Mouse (Mus musculus): ENCODE data around the gene 1700030K09Rik. TPM values are rescaled to one million over a fixed set of nuclear protein-coding genes. Genes with fewer than 3 reads are reported as not detected.

The 1700030K09Rik gene
- polyA plus RNA-seq (2015; fragmentation: Nextera tagmentation; extraction: Ambion mirVana): 21.4 and 24.5 TPM in 2 replicates

DNA sequence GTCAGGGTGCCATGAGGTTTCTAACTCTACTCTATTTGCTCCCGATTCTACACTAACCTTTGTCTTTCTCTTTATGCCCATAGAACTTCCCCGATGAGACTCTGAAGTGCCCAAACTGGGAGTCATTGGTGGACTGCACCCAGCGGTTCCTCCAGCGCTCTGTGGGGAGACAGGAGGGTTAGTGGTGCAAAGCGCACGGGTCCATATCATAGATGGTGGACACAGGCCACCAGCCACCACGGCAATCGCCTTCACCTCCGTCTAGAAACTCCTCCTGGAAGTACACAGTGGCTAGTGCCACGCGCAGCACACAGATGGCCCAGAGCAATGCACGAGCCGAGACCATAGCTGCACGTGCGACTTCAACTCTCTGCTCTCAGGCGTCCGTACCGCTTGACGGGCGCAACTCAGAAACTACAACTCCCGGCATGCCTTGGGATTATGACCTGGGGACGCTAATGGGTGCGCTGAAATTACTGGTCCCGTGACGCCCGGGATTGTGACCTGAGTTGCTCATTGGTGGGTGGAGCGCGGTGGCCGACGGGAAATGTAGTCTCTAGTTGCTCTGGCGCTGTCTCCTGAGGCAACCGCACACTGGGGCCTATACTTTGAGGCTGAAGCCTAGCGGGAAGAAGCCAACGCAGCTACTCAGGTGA is at the start of gene 1700030K09Rik, which contains the start of gene Calr3:
1700030K09Rik (plus strand) TSS at position 543 of the 656 bp plus-strand sequence.
Calr3 (minus strand) TSS at position 533 of the 656 bp plus-strand sequence.
- Histone ChIP-seq H3K36me3 (ENCODE audit: control insufficient read depth, insufficient read depth) (no peaks in the 10 kb centered on the region), H3K27me3 (replicated peaks; ENCODE audit: control insufficient read depth, insufficient read depth, low read length) (no peaks in the 10 kb centered on the region), H3K27ac (ENCODE audit: low read length) (peak within 1 kb of the TSS; percentile 17; the same call in 1 of the 2 replicates), H3K9ac (replicated peaks; ENCODE audit: low read depth, low read length) (peak within 1 kb of the TSS; percentile 65), H3K4me2 (ENCODE audit: low read length) (peak within 1 kb of the TSS; percentile 63), H3K4me3 (replicated peaks; ENCODE audit: low read length) (peak within 1 kb of the TSS; percentile 46), H3K4me1 (replicated peaks; ENCODE audit: control insufficient read depth, insufficient read depth, low read length) (peaks cover 15% of the 10 kb centered on the region), H3K9me3 (ENCODE audit: control insufficient read depth, low read length) (no peaks in the 10 kb centered on the region)
- 5% methylated on average over 34 of the region's 34 CpGs for WGBS
- peak; percentile 99 for ATAC-seq

DNA sequence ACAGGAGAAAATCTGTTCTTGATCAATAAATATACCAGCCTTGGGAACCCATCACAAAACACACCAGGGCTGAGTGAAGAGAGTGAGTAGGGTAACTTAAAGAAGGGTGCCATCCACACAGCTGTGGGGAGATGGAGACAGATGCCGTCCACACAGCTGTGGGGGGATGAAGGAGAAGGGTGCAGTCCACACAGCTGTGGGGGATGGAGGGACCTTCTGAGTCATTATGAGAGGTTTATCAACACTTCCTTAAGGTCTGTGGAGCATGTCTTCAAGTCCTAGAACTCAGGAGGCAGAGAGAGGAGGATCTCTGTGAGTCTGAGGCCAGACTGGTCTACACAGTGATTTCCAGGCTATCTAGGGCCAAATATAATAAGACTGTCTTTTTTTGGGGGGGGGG is 42.3 kb upstream of the 1700030K09Rik start:
- peak; percentile 29; the same call in 1 of the 2 replicates for ATAC-seq
- no peaks in the 10 kb centered on the region; the same call in 1 of the 2 replicates for H3K4me1 ChIP-seq (replicated peaks; ENCODE audit: control insufficient read depth, insufficient read depth, low read length)
- WGBS: 94% methylated on average over 1 of the region's 1 CpGs

DNA sequence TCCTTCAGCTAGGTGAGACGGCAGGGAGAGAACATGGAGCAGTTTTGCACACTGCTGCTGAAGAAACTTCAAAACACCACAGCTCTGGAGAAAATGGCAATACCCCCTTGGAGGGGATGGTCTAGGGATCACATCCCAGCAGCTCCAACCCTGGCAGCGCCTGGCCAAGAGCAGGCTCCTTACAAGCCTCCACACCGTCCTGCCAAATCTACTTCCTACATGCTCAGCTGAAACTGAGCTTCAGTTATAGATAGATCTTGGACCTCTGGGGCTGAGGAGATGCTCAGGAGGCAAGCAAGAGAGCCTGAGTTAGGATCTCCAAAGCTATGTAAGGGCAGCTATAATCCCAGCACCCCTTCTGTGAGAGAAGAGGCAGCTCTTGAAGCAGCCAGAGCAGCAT is 40.7 kb upstream of the 1700030K09Rik start:
- no peak for ATAC-seq
- WGBS: 98% methylated on average over 3 of the region's 3 CpGs

More for the DNA sequence above, 42.3 kb upstream of the 1700030K09Rik start:
- Histone ChIP-seq H3K4me2 (ENCODE audit: low read length) (no peak overlapping the region), H3K4me3 (replicated peaks; ENCODE audit: low read length) (no peak overlapping the region), H3K27ac (ENCODE audit: low read length) (no peak overlapping the region), H3K9me3 (ENCODE audit: control insufficient read depth, low read length) (no peaks in the 10 kb centered on the region), H3K9ac (replicated peaks; ENCODE audit: low read depth, low read length) (no peak overlapping the region), H3K36me3 (ENCODE audit: control insufficient read depth, insufficient read depth) (peaks cover 2% of the 10 kb centered on the region; the same call in 1 of the 2 replicates), H3K27me3 (replicated peaks; ENCODE audit: control insufficient read depth, insufficient read depth, low read length) (no peaks in the 10 kb centered on the region)

DNA sequence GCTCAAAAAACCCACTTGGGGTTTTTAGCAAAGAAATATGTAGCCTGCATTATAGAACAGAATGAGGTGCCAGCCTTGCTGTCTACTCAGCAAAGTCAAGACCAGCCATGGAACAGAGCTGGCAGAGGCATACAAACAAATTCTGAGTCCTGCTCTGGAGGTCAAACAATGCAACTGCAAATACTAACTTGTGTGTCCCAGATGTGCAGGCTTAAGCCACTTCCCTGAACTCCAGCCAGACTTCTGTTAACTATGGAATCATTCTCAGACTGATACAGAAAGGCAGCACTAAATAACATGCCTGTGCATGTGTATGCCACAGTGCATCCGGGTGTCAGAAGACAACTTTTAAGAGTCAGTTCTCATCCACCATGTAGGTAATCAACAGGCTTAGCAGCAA is 35.8 kb upstream of the 1700030K09Rik start:
- Histone ChIP-seq H3K4me1 (replicated peaks; ENCODE audit: control insufficient read depth, insufficient read depth, low read length) (peaks cover 2% of the 10 kb centered on the region), H3K27ac (ENCODE audit: low read length) (no peak overlapping the region), H3K4me3 (replicated peaks; ENCODE audit: low read length) (no peak overlapping the region), H3K4me2 (ENCODE audit: low read length) (no peak overlapping the region), H3K9ac (replicated peaks; ENCODE audit: low read depth, low read length) (no peak overlapping the region), H3K27me3 (replicated peaks; ENCODE audit: control insufficient read depth, insufficient read depth, low read length) (no peaks in the 10 kb centered on the region), H3K9me3 (ENCODE audit: control insufficient read depth, low read length) (no peaks in the 10 kb centered on the region), H3K36me3 (ENCODE audit: control insufficient read depth, insufficient read depth) (no peaks in the 10 kb centered on the region)
- no peak for ATAC-seq
- 90% methylated on average over 1 of the region's 1 CpGs for WGBS

More for the DNA sequence above, 40.7 kb upstream of the 1700030K09Rik start:
- no peak overlapping the region for H3K27ac ChIP-seq (ENCODE audit: low read length)
- H3K4me2 ChIP-seq (ENCODE audit: low read length): no peak overlapping the region
- no peaks in the 10 kb centered on the region; the same call in 1 of the 2 replicates for H3K4me1 ChIP-seq (replicated peaks; ENCODE audit: control insufficient read depth, insufficient read depth, low read length)
- H3K27me3 ChIP-seq (replicated peaks; ENCODE audit: control insufficient read depth, insufficient read depth, low read length): no peaks in the 10 kb centered on the region
- no peak overlapping the region for H3K4me3 ChIP-seq (replicated peaks; ENCODE audit: low read length)
- H3K9me3 ChIP-seq (ENCODE audit: control insufficient read depth, low read length): no peaks in the 10 kb centered on the region
- no peaks in the 10 kb centered on the region for H3K36me3 ChIP-seq (ENCODE audit: control insufficient read depth, insufficient read depth)
- H3K9ac ChIP-seq (replicated peaks; ENCODE audit: low read depth, low read length): no peak overlapping the region

DNA sequence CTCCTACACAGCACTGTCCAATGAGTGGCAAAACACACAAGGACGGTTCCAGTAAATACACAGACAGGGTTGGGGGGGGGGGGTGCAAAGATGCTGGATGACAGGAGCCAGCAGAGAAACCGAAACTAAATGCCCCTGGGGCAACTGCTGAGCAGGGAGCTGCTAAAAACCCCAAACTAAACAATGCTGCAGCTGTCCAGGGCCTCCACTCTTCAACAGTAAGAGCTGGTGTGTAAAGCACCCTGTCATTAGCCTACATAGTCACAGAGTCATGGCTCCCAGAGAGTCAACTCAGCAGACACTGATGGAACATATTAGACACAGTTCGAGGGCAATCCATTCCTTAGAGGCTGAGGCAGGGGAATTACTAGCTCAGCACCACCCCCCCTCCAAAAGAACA is 34.2 kb upstream of the 1700030K09Rik start:
- Histone ChIP-seq H3K4me3 (replicated peaks; ENCODE audit: low read length) (no peak overlapping the region), H3K27me3 (replicated peaks; ENCODE audit: control insufficient read depth, insufficient read depth, low read length) (no peaks in the 10 kb centered on the region), H3K27ac (ENCODE audit: low read length) (no peak overlapping the region), H3K4me2 (ENCODE audit: low read length) (no peak overlapping the region), H3K9ac (replicated peaks; ENCODE audit: low read depth, low read length) (no peak overlapping the region), H3K4me1 (replicated peaks; ENCODE audit: control insufficient read depth, insufficient read depth, low read length) (peaks cover 2% of the 10 kb centered on the region; the same call in 1 of the 2 replicates), H3K9me3 (ENCODE audit: control insufficient read depth, low read length) (no peaks in the 10 kb centered on the region), H3K36me3 (ENCODE audit: control insufficient read depth, insufficient read depth) (no peaks in the 10 kb centered on the region)
- WGBS: 53% methylated on average over 3 of the region's 3 CpGs
- ATAC-seq: no peak

DNA sequence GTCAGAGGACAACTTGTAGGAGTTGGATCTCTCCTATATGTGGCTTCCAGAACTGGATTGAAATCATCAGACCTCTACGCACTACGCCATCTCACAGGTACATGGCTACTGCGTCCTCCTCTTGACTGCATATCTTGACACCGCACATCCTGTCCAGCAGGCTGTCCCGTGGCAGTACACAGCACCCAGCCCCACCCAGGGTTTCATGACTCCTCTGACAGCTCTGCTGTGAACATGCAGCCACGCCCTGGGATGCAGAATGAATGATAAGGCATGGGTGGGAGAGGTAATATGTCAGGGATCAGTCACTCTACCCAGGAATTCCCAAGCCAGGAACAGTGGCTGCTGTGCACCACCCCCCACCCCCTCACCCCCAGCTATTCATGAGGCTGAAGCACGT is 29.8 kb upstream of the 1700030K09Rik start:
- WGBS: 96% methylated on average over 7 of the region's 7 CpGs
- Histone ChIP-seq H3K27me3 (replicated peaks; ENCODE audit: control insufficient read depth, insufficient read depth, low read length) (no peaks in the 10 kb centered on the region), H3K36me3 (ENCODE audit: control insufficient read depth, insufficient read depth) (no peaks in the 10 kb centered on the region), H3K27ac (ENCODE audit: low read length) (no peak overlapping the region), H3K4me3 (replicated peaks; ENCODE audit: low read length) (no peak overlapping the region), H3K9me3 (ENCODE audit: control insufficient read depth, low read length) (no peaks in the 10 kb centered on the region), H3K4me2 (ENCODE audit: low read length) (no peak overlapping the region), H3K4me1 (replicated peaks; ENCODE audit: control insufficient read depth, insufficient read depth, low read length) (peaks cover 25% of the 10 kb centered on the region), H3K9ac (replicated peaks; ENCODE audit: low read depth, low read length) (no peak overlapping the region)
- ATAC-seq: no peak

DNA sequence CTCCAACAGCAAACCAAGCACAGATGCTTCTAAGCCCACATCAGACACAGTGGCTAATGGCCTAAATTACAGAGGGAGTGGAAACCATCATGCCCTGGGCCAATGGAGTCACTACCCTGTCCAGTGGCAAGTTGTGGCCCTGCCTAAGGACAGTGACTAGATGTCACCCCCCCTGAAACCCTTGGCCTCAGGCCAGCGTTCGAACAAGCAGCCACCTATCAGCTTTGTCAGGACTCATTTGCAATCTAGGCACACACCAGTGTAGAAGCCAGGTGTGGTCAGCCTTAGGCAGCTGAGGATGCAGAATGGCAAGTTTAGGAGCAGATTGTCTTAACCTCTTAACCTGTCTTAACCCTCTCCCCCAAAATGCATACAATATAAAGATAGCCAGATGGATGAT is 28.4 kb upstream of the 1700030K09Rik start:
- no peak overlapping the region for H3K27ac ChIP-seq (ENCODE audit: low read length)
- no peak overlapping the region for H3K9ac ChIP-seq (replicated peaks; ENCODE audit: low read depth, low read length)
- H3K27me3 ChIP-seq (replicated peaks; ENCODE audit: control insufficient read depth, insufficient read depth, low read length): no peaks in the 10 kb centered on the region
- 82% methylated on average over 2 of the region's 2 CpGs for WGBS
- H3K4me3 ChIP-seq (replicated peaks; ENCODE audit: low read length): no peak overlapping the region
- H3K36me3 ChIP-seq (ENCODE audit: control insufficient read depth, insufficient read depth): no peaks in the 10 kb centered on the region
- no peaks in the 10 kb centered on the region for H3K9me3 ChIP-seq (ENCODE audit: control insufficient read depth, low read length)
- peaks cover 36% of the 10 kb centered on the region for H3K4me1 ChIP-seq (replicated peaks; ENCODE audit: control insufficient read depth, insufficient read depth, low read length)
- no peak overlapping the region for H3K4me2 ChIP-seq (ENCODE audit: low read length)
- ATAC-seq: no peak

DNA sequence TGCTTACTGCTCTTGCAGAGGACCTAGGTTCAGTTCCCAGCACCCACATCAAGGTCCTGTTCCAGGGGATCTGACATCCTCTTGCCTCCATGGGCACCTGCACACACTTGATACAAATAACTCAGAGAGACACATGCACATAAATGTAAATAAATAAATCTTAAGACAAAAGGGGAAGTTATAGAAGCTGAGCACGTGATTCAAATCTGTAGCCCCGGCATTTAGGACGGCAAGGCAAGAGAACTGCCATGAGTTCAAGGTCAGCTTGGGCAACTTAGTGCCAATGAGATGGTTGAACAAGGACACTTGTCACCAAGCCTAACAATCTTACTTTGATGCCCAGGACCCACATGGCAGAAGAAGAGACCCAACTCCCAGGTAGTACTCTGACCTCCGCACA is 25.6 kb upstream of the 1700030K09Rik start:
- Histone ChIP-seq H3K4me3 (replicated peaks; ENCODE audit: low read length) (no peak overlapping the region), H3K4me2 (ENCODE audit: low read length) (no peak overlapping the region), H3K27ac (ENCODE audit: low read length) (no peak overlapping the region), H3K9me3 (ENCODE audit: control insufficient read depth, low read length) (no peaks in the 10 kb centered on the region), H3K36me3 (ENCODE audit: control insufficient read depth, insufficient read depth) (no peaks in the 10 kb centered on the region), H3K27me3 (replicated peaks; ENCODE audit: control insufficient read depth, insufficient read depth, low read length) (no peaks in the 10 kb centered on the region), H3K4me1 (replicated peaks; ENCODE audit: control insufficient read depth, insufficient read depth, low read length) (peaks cover 43% of the 10 kb centered on the region), H3K9ac (replicated peaks; ENCODE audit: low read depth, low read length) (no peak overlapping the region)
- 97% methylated on average over 4 of the region's 4 CpGs for WGBS
- ATAC-seq: no peak

DNA sequence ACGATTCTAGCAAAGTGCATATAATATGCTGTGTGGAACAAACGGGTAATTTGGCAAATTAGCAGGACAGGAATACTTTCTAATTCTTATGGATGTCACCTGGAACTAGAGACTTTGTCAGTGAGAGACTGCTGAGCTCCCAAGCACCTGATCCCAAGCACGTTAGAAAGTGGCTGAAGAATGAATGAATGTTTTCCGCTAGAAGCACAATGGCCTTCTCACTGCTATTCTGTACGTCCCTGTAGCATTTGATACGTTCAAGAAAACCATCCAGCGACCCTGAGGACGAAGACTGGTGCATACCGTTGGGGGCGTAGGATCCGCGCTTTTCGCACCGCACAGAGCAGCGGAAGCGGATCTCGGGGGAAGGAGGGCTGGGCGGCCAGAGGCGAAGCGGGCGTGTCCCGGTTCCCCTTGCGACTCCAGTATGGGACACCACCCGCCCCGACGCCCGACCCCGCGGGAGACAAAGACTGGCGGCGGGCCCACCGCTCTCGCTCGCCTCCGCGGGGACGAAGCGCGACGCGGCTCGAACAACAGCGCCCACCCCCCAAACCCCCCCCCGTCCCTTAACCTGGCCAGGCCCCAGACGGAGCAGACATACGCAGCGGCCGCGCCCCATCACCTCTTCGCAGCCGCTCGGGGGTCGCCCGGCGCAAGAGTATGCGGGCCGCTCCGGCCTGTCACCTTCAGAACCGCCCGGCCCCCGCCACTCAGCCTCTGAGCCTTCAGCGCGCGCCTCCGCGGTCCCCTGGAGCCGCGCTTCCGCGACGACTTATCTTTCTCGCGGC is 22.9 kb upstream of the 1700030K09Rik start:
- Histone ChIP-seq H3K36me3 (ENCODE audit: control insufficient read depth, insufficient read depth) (no peaks in the 10 kb centered on the region), H3K4me2 (ENCODE audit: low read length) (peak overlapping the region; percentile 72), H3K9me3 (ENCODE audit: control insufficient read depth, low read length) (no peaks in the 10 kb centered on the region), H3K4me3 (replicated peaks; ENCODE audit: low read length) (peak overlapping the region; percentile 89), H3K9ac (replicated peaks; ENCODE audit: low read depth, low read length) (peak overlapping the region; percentile 94), H3K4me1 (replicated peaks; ENCODE audit: control insufficient read depth, insufficient read depth, low read length) (peaks cover 41% of the 10 kb centered on the region), H3K27ac (ENCODE audit: low read length) (peak overlapping the region; percentile 90), H3K27me3 (replicated peaks; ENCODE audit: control insufficient read depth, insufficient read depth, low read length) (no peaks in the 10 kb centered on the region)
- under 1% methylated on average over 52 of the region's 73 CpGs for WGBS
- ATAC-seq: peak; percentile 54

All from forebrain, embryonic 16.5 days (tissue).